Mouse (Mus musculus) cerebellum, adult 9-10 months (tissue): ENCODE measurements around the gene Abr.

Experiments used
- DNase-seq: peaks from one replicate; pipeline ENCODE4 v3.0.0; 2022

Gene Abr

GRCm38 (mm10) chr11:76399587-76400330 lies 222.4 kb downstream of the Abr start:
- DNase-seq = peak; percentile 86

GRCm38 (mm10) chr11:76398798-76399586 lies 223.1 kb downstream of the Abr start, which contains the start of gene Nxn:
Gene Nxn, minus strand, starts transcription at chr11:76399140.
- DNase-seq = peak; percentile 92

DNA sequence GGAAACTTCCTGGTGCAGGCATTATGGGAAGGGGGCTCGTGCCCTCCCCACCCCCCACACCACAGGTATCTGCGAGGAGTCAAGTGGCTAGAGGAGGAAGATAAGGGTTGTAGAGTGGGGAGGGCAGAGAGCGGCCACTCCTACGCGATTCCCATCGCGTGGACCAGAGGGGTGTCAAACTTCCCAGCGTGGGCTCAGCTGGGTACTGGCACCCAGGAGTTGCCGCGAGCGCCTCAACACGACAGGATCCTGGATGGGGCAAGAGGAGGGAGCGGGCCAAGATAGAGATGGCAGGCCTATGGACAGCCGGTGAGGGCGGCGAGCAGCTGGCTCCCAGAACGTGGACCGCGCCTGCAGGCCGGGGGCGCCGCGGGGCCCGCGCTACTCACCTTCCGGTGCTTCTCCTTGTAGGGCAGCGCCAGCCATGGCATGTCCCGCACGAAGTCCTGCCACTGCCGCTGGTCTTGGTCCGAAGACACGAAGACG lies 223.8 kb downstream of the Abr start:
- peak; percentile 64 for DNase-seq

DNA sequence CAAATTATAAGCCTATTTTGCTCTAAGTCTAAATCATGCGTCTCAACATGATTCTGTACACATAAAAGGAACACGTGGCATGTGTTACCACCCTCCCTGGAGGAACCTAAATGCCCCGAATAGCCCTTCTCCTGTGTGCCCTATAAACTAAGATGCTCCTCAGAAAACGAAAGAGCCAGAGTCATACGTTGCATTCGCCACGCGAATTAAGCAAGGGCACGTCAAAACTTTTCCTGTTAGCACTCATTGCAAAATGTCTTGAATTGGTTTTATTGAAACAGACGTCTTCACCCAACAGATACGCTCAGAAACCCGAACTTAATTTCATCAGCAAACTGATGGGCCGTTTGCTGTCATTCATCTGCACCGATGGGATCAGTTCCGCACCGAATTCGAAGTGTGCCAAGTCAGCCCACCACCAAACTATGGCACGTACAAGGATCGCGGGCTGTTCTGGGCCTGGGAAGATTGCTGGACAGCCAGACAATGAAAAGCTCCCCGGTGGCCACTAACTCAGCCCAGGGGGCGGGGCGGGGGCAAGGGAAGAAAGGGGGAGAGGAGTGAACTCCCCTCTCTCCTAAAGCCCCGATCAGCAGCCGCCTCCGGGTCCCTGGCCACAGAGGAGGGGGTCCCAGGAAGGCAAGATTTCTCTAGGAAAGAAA lies 224.3 kb downstream of the Abr start:
- DNase-seq = no peak

DNA sequence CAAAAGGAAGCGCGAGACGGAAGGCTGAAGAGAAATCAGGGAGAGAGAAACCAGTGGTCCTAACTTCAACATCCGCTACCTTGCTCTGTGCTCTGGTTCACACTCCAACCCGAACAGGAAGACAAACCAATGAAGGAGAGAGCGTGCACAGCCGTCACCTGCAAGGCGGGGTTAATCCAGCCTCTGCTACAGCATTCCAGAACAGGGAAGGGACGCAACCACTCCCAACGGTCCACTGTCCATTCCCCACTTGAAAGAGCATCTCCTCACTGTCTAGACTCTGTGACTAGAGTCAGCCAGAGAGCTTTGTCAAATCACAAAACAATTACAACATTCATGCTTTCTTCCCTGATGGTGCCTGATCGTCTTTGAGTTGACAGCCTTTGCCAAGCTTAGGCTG lies 229.1 kb downstream of the Abr start:
- DNase-seq = no peak

DNA sequence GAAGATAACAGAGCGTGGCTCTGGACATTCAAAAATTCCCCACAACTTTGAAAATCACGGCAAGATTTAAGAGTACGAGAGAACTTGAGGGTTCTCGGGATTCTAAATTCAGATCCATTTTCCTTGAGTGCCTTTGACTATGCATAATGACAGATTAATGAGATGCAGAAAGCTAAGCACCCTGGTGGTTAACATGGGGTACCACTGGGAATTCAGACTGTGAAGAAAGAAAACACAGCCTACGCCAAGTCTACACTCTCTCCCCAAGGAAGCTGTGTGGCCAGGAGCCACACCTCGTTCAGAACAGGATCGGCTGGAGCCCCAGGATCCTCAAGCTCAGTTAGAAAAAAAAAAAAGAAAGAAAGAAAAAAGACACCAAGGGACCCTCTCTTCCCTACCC lies 229.6 kb downstream of the Abr start:
- no peak for DNase-seq

- DNase-seq = no peak
Observed at GRCm38 (mm10) chr11:76388711-76389110, 233.4 kb downstream of the Abr start.

DNA sequence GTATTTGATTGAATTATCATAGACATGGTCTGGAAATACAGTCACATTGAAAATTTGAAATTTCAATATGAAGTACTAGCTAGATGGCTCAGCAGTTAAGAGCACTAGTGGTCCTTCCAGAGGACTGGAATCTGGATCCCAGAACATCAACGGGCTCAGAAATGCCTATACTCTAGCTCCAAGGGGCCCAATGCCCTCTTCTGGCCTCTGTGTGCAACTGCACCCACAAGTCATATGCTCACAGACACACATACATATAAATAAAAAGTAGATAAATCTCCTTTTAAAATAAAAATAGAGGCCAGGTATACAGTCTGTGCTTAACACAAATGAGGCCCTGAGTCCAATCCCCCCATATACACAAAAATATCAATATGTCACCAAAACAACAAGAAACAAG lies 235.0 kb downstream of the Abr start:
- no peak for DNase-seq

DNA sequence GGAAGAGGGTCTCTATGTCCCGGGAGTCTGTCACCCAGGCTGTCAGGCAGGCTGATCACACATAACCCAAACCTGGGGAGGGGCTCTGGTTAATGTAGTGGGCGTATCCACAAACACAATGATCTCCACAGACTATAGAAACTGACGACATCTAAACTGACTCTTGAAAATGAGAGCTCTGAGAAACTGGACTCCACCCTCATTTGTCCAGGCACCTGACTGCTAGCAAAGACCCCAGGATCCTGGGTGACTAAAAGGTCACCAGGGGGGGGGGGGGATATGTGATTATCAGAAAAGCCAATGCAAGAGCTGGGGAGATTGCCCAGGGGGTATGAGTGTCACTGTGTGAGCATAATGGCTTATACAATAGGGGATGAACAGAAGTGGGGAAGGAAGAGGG lies 236.4 kb downstream of the Abr start:
- DNase-seq = no peak

DNA sequence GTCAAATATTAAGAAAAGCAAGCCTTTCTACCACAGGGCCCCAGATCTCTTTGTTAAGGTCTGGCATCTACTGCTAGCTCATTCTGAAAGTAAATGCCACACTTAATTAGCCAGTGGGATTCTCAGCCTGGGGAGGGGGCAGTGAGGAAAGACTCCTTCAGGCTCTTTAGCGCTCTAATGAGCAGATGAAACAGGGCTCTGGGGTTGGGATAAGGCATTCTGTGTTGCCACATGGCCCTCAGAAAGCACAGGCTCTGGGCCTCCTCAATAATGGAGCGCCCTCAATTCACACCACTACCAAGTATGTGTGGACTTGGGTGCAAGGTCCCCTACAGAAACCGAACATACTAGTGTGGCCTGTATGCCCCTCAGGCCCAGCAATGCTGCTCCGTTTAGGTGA lies 237.1 kb downstream of the Abr start:
- no peak for DNase-seq

DNA sequence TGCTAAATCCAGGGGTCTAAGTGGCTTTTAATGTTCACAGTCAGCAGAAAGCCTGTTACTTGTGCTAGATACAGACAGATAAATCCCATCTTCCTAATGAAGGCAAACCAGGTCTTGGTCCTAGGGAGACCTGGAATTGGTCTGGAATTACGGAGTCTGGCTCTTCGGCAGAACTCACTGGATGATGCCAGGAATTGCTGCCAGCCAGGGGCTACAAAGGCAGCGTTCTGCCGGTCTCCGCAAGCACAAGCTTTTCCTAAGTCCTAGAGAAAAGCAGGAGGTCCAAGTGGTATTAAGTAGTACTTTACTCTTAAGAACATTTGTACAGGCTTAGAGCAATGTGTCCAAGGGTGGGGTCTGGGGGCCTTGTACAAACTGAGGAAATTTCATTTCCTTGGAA lies 237.8 kb downstream of the Abr start:
- no peak for DNase-seq

DNA sequence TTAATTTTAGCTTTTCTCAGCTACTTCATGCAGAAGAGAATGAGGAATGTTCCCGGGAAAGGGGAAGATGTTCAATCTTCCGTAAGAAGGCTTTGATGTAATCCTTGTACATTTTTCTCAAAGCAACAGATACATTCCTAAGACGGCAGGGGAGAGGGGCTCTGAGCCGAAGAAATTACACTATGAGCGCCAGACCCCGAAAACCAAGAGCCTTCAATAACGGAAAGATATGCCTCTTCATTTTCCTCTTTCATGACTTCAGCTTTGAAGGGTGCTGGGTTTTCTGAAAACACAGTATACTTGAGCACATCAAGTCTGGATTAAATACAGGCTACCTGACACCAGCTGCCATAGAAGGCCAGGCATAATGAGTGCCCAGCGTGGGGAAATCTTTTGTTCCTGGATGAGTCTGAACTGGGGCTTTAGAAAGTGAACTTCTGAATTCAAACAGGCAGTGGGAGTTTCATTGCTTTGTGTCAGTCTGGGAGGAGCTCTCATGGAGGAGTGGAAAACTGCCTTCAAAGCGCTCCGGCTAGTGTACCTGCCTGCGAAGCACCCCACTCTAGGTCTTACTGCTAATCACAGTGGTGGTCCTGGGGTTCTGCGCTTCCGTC lies 239.3 kb downstream of the Abr start:
- no peak for DNase-seq

DNA sequence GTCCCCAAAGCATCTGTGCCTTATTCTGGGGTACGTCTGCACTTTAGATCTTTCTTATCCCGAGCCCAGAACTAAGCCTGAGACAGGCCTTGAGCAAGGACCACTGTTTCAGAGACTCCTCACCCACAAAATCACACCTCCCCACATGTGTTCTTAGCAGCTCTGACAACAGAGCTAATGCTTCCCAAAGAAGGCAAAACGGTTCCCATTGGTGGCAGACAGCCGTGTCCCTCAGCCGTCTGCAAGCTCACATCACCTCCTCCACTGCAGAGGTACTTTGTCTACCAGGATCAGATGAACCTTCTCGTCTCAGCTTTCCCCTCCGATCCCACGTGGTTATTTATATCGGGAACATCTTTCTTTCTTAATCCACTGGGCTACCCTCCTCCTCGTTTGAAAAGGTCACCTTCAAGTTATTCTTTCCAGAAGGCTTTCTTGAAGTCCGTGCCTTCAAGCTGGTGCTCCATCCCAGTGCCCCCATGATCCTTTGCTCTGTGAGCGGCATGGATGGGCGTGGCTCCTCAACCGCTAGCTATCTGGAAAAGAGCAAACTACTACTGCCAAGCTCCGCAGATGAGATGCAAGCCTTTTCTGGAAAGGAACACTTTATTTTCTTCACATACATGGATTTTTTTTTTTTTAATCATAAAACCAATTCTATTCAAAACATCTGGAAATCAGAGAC lies 240.8 kb downstream of the Abr start:
- no peak for DNase-seq

- no peak for DNase-seq
Observed at GRCm38 (mm10) chr11:76379921-76380544, 242.1 kb downstream of the Abr start.

- no peak for DNase-seq
Observed at GRCm38 (mm10) chr11:76376425-76376824, 245.7 kb downstream of the Abr start.

GRCm38 (mm10) chr11:76374491-76375185 lies 247.5 kb downstream of the Abr start:
- no peak for DNase-seq

- peak; percentile 72 for DNase-seq
Observed at GRCm38 (mm10) chr11:76372534-76372933, 249.6 kb downstream of the Abr start.

DNA sequence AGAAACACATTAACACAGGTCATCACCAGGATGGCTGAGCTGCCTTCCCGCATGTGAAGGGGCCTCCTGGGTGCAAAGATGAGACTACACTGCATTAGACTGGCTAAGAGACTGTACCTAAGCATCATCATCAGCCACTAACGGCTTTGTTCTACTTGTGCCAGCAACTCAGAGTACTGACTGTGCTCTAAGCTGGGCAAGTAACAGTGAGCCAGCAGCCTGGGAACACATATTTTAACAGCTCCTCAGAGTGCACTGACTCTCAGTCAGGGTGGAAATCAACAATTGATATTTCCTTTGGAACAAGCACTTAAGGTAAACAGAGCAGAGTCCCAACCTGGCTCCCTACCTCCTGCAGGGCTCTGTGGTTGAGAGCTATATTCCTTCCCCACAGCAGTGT lies 250.0 kb downstream of the Abr start:
- DNase-seq = no peak

DNA sequence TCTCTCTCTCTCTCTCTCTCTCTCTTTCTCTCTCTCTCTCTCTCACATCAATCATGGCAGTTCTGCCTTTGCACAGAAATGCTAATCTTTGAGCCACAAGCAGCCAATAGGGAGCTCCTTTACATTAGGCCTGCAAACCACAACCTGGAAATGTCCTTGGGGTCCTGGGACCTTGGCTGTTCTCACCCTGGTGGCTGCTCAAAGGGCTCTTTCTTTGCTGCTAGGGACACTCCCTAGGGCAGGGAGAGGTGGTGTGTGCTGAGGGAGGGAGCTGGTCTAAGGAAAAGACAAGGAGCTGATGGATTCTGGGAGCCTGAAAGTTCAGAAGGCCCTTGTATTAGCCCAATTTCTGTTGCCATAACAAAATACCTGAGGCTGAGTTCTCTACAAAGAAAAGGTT lies 251.6 kb downstream of the Abr start:
- DNase-seq = no peak
